Mouse (Mus musculus) small intestine, adult 2 months (tissue): ENCODE data around the gene Fmo1. TPM values are rescaled to one million over a fixed set of nuclear protein-coding genes. Genes with fewer than 3 reads are reported as not detected.

Experiments
- H3K27ac ChIP-seq: fragments of 200-500 bp; 2 replicates; pipeline ENCODE4 v1.5.1; 2012; ENCODE audit warnings: low read depth, low read length, control low read depth, inconsistent platforms; ENCODE audit not compliant: insufficient read depth
- H3K27me3 ChIP-seq: fragments of 200-500 bp; 2 replicates; pipeline ENCODE4 v1.6.1; 2012; ENCODE audit warnings: mild to moderate bottlenecking, moderate library complexity, low read length, inconsistent platforms; ENCODE audit not compliant: control insufficient read depth, insufficient read depth
- H3K36me3 ChIP-seq: fragments of 200-500 bp; 2 replicates; pipeline ENCODE4 v1.6.1; 2012; ENCODE audit warnings: mild to moderate bottlenecking, low read length, control low read depth, inconsistent platforms; ENCODE audit not compliant: control insufficient read depth, insufficient read depth
- H3K4me1 ChIP-seq: fragments of 200-500 bp; 2 replicates; pipeline ENCODE4 v1.6.1; 2012; ENCODE audit warnings: low read length, inconsistent platforms, mixed read lengths; ENCODE audit not compliant: control insufficient read depth, insufficient read depth, insufficient read length
- H3K4me3 ChIP-seq: fragments of 200-500 bp; 2 replicates; pipeline ENCODE4 v1.5.1; 2012; ENCODE audit warnings: low read depth, mild to moderate bottlenecking, control low read depth, inconsistent platforms, low read length, moderate library complexity
- CTCF ChIP-seq: fragments of 200-500 bp; IDR thresholded peaks from 2 replicates; pipeline ENCODE4 v1.5.1; 2012; ENCODE audit warnings: low read depth, mild to moderate bottlenecking, control low read depth, inconsistent platforms, low read length, moderate library complexity, mixed read lengths; ENCODE audit not compliant: insufficient replicate concordance, insufficient read length; ENCODE audit errors: extremely low read depth
- POLR2A ChIP-seq: fragments of 200-500 bp; IDR thresholded peaks from 2 replicates; pipeline ENCODE4 v1.6.1; 2012; ENCODE audit warnings: low read depth, mild to moderate bottlenecking, control low read depth, inconsistent platforms, low read length, moderate library complexity
- WGBS: fragments of 180-500 bp; shearing (Covaris S2); methylation state at CpG from one replicate; pipeline ENCODE4 v1.1.7; 2018; 5-methylcytosine and 5-hydroxymethylcytosine counted together
- polyA plus RNA-seq: library from polyadenylated mRNA; depleted of rRNA; stranded (reverse); fragments of >200 nt; gene quantifications from 2 replicates; pipeline ENCODE4 v1.2.3, GENCODE M21; 2012; rRNA removed

Gene Fmo1
- 1.7 and 3.0 TPM in 2 replicates for polyA plus RNA-seq

DNA sequence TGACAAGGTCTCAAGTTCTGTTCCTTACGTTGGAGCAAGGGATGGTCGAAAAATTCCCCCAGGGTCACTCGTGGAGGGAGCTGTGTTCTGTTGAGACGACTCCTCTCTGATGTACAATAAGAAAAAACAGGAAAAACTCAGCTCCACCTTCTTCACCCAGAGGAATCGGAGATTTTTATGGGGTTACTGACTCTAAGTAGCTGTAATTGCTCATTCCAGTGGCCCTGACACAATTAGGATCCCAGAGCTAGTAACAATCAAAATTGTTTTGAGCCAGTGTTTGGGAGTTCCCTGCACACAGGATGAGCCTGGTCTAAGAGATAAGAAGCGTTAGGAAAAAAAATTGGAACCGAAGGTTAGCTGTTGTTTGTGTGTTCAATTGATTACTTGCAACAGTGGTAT, at the start of gene Fmo1:
TSS of gene Fmo1 (minus strand) at position 331 of the 402 bp plus-strand sequence.
- Histone ChIP-seq H3K36me3 (no peaks in the 10 kb centered on the region), H3K4me3 (no peak within 1 kb of the TSS), H3K27me3 (no peaks in the 10 kb centered on the region), H3K27ac (peak within 1 kb of the TSS; percentile 15; the same call in 1 of the 2 replicates), H3K4me1 (peaks cover 10% of the 10 kb centered on the region)
- TF ChIP-seq POLR2A (no peak), CTCF (no peak)
- 54% methylated on average over 7 of the region's 7 CpGs for WGBS

DNA sequence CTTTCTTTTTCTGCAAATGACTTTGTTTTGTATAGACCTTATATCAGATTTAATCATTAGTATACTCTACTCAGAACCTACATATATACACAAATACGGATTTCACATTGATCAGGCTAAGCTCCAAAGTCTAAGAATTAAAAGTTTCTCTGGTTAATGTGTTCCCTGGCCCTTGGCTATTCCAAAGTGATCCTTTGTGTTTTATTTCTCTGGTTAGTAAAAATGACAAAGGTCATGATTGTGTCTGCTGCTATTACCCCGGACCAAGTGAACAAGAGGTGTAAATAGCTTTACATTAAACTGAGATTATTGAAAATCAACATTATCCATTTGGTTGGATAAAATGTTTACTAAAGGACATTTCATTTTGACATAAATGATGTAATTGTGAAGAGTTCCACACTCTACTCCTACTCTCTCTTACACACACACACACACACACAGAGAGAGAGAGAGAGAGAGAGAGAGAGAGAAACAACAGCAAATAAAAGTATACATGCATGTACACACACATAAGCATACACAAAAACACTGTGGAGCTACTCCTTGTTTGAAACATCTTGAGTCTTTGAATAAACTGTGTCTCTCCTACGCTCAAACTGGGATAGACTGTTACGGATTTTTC, 48.6 kb upstream of the Fmo1 start:
- 64% methylated on average over 4 of the region's 4 CpGs for WGBS
- peaks cover 3% of the 10 kb centered on the region; the same call in 1 of the 2 replicates for H3K4me1 ChIP-seq

GRCm38 (mm10) chr1:162912085-162912484, 45.7 kb upstream of the Fmo1 start:
- H3K4me3 ChIP-seq, result no peak overlapping the region
- H3K27ac ChIP-seq, result no peak overlapping the region
- no peaks in the 10 kb centered on the region for H3K36me3 ChIP-seq
- H3K4me1 ChIP-seq, result peaks cover 3% of the 10 kb centered on the region; the same call in 1 of the 2 replicates
- H3K27me3 ChIP-seq, result no peaks in the 10 kb centered on the region
- TF ChIP-seq CTCF (no peak), POLR2A (no peak)

More for the DNA sequence above, 48.6 kb upstream of the Fmo1 start:
- TF ChIP-seq CTCF (no peak), POLR2A (no peak)
- Histone ChIP-seq H3K27ac (no peak overlapping the region), H3K27me3 (no peaks in the 10 kb centered on the region), H3K4me3 (no peak overlapping the region), H3K36me3 (no peaks in the 10 kb centered on the region)

- no peak overlapping the region for H3K4me3 ChIP-seq
- H3K27ac ChIP-seq, result no peak overlapping the region
- no peaks in the 10 kb centered on the region for H3K4me1 ChIP-seq
- TF ChIP-seq POLR2A, result no peak
- no peak for TF ChIP-seq CTCF
- H3K27me3 ChIP-seq, result no peaks in the 10 kb centered on the region
- WGBS, result 84% methylated on average over 4 of the region's 4 CpGs
- H3K36me3 ChIP-seq, result no peaks in the 10 kb centered on the region
Measured at GRCm38 (mm10) chr1:162901879-162902278, 35.5 kb upstream of the Fmo1 start.

DNA sequence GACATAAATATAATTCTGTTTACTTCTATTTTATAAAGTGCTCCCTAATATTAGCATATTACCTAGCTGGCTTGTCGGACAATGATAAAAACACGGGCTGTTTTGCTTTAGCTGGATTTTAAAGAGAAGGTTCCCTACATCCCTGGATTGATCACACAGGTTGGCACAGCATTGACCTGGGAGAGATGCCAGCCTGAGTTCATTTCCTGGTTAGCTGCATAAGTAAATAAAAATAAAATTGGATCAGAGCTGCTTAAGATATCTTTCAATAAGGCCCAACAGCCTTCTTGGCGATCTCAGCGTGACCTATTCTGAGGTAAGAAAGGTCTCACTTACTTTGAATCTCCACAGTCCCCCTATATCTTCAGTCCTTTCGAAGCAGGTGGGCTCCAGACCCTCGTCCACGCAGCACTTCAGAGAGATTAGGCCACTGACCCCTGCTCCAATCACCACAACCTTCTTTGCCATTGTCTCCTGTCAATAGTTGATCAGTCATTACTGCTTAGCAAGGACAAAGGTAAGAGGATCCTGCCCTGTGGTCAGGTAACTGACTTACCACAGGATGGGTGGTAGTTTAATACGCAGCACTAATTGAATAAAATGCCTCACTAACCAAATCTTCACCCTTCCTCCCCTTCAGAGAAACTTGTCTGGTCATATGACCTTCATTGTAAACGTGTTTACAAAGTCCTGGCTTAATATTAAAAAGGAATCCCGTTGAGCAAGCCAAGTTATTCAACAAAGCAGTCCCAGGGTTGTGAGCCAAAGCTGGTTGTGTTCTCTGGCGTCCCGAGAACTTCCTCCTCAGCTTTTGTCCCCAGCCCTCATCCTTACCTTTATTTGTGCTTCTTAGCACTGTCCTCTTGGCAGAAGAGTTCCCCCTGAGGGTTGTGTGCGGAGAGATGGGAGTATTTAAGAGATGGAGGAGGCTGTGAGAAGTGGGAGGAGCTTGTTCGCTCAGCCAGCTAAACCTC, 31.7 kb upstream of the Fmo1 start, which contains the start of gene Fmo2:
TSS of gene Fmo2 (minus strand) at position 889 of the 974 bp plus-strand sequence.
- peak within 1 kb of the TSS; percentile 37 for H3K27ac ChIP-seq
- H3K4me1 ChIP-seq, result no peaks in the 10 kb centered on the region
- 30% methylated on average over 14 of the region's 14 CpGs for WGBS
- no peaks in the 10 kb centered on the region for H3K36me3 ChIP-seq
- TF ChIP-seq CTCF (no peak), POLR2A (no peak)
- no peaks in the 10 kb centered on the region for H3K27me3 ChIP-seq
- H3K4me3 ChIP-seq, result no peak within 1 kb of the TSS

DNA sequence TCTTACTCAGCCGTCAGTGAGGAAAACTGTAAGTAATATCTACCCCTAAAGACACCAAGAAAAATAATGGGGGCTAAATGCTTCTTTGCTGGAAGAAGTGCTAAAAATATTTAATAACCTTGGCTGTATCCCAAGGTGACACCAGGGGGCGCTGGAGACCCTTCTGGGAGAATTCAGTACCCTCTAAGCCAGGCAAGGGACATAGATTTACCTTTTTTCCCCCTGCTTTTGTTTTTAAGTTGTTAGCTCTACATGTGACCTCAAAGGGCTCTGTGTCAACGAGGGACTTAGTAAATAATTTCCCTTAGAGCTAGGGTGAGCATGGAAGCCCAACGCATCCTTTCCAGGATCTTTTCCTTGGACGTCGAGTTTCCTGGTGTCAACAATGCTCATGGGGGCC, 29.5 kb upstream of the Fmo1 start:
- H3K36me3 ChIP-seq, result no peaks in the 10 kb centered on the region
- H3K4me1 ChIP-seq, result no peaks in the 10 kb centered on the region
- WGBS, result 48% methylated on average over 6 of the region's 6 CpGs
- H3K4me3 ChIP-seq, result no peak overlapping the region
- no peaks in the 10 kb centered on the region for H3K27me3 ChIP-seq
- no peak overlapping the region for H3K27ac ChIP-seq
- TF ChIP-seq POLR2A, result no peak
- peak; percentile 71; the same call in 1 of the 2 replicates for TF ChIP-seq CTCF

DNA sequence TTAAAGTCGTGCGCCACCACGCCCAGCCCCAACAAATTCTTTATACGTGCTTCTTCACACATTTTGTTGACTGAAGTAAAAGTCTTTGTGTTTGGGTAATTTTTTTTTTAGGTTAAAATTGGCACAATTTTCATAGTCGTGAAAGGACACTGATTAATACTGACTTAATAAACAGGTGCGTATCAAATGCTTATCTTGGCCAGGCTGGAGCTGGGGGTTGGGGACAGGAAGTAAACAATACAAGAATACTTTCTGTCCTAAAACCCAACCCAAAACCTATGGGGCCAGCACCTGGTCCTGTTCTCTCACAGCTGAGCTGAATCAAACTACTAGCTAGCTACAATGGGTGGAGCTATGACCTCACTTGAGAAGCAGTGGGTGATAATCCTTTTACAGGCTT, 26.6 kb upstream of the Fmo1 start:
- Histone ChIP-seq H3K27ac (no peak overlapping the region), H3K27me3 (no peaks in the 10 kb centered on the region), H3K4me3 (no peak overlapping the region), H3K36me3 (no peaks in the 10 kb centered on the region), H3K4me1 (no peaks in the 10 kb centered on the region)
- 66% methylated on average over 6 of the region's 6 CpGs for WGBS
- TF ChIP-seq POLR2A (no peak), CTCF (no peak)
